Mouse (Mus musculus): Measurements from ENCODE around the gene Celf1. TPM values are rescaled to one million over a fixed set of nuclear protein-coding genes. Genes with fewer than 3 reads are reported as not detected.
A peak's percentile ranks its signal among the peaks of the same experiment; 100 is the strongest.
"Not testable (repeated sequence)": the region's sequence is repeated elsewhere in the genome, so short reads cannot be mapped to it uniquely, and the experiment has no call there.

Gene Celf1
- total RNA-seq, 2 experiments from 2014 or later: 23.7 to 42.8 TPM

DNA sequence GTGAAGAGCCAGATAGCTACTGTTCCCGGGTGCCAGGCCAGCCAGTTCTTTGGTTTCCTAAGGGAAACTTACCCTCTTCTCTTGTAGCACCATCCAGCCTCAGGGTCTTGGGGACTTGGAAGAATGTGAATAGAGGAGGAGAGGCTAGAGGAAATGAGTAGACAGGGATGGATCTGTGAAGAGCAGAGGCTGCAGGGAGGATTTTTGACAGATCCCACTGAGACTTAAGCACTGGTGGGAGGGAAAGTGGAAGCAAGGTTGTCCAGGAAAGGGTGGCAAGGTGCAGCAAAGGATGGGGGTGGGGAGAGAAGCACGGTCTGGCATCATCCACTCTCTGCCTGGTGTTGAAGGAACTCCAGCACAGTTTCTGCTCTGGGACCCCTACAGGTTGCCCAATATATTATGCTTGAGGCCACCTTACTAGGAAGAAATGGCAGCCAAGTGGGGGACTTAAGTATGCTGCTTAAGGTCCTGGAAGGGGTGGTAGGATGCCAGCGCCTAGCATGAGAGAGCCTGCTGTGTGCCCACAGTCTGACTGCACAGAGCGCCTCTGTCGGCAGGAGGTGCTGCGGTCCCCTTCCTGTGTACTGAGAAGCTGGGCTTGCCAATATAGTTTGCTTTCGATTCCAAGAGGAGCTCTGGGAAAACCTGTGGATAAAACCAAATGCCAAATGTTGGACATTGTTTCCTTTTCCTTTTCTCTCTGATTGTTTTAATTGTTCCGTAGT is 78.0 kb downstream of the Celf1 start:
- ATAC-seq (replicated peaks; ENCODE audit: poor library complexity): no peak

- ATAC-seq (replicated peaks; ENCODE audit: poor library complexity): no peak
Observed at GRCm38 (mm10) chr2:91019911-91020310, 79.7 kb downstream of the Celf1 start.

DNA sequence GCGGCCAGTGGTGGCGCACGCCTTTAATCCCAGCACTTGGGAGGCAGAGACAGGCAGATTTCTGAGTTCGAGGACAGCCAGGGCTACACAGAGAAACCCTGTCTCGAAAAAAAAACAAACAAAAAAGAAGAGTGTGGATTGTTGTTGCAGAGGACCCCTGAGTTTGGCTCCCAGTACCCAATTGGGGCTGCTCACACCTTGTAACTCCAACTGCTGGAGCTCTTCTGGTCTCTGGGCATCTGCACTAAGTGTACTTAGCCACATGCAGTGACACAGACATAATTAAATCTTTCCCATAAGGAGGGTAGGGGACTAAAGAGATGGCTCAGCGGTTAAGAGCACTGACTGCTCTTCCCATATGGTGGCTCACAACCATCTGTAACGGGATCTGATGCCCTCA is 82.1 kb downstream of the Celf1 start:
- not testable (repeated sequence) for ATAC-seq (replicated peaks; ENCODE audit: poor library complexity)

DNA sequence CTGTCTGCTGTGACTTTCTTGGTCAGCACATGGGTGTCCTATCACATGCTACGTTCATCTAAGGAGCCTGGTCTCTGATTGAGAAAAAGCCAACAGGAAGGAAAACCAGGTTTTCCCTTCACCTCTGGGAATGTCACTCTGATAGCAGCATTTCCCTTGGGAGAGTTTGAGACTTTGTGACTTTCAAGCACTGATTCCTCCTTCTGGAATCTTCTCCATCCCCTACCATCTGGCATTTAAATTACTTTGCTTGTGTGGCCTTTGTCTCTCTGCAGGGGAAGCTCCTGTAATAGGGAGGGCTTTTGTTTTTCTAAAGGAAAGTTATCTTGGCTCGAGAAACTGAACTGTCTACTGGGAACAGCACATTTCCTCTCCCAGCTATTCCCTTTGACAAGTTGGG is 82.9 kb downstream of the Celf1 start:
- ATAC-seq (replicated peaks; ENCODE audit: poor library complexity): no peak

DNA sequence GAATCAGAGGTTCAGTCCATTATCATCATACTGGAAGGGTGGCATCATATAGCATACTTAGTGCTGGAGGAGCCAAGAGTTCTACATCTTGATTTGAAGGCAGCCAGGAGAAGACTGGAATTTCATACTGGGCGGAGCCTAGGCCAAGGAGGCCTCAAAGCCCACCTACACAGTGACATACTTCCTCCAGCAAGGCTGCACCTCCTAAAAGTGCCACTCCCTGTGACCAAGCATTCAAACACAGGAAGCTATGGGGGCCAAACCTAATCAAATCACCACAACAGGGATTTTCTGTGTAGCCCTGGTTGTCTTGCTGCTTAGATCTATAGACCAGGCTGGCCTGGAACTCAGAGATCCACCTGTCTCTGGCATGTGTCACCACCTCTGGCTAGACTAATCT is 83.8 kb downstream of the Celf1 start:
- ATAC-seq (replicated peaks; ENCODE audit: poor library complexity): no peak

GRCm38 (mm10) chr2:91025081-91025516 is 84.9 kb downstream of the Celf1 start:
- no peak for ATAC-seq (replicated peaks; ENCODE audit: poor library complexity)

DNA sequence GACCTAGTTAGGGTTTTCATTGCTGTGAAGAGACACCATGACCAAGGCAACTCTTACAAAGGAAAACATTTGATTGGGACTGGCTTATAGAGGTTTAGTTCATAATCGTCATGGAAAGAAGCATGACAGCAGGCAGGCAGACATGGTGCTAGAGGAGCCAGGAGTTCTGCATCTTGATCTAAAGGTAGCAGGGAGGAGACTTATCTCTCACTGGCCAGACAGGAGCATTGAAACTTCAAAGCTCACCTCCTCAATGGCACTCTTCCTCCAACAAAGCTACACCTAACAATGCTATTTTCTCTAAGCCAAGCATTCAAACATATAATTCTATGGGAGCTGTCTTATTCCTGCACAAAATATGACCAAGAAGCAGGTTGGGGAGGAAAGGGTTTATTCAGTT is 86.3 kb downstream of the Celf1 start:
- peak; percentile 35; the same call in 1 of the 2 replicates for ATAC-seq (replicated peaks; ENCODE audit: poor library complexity)

DNA sequence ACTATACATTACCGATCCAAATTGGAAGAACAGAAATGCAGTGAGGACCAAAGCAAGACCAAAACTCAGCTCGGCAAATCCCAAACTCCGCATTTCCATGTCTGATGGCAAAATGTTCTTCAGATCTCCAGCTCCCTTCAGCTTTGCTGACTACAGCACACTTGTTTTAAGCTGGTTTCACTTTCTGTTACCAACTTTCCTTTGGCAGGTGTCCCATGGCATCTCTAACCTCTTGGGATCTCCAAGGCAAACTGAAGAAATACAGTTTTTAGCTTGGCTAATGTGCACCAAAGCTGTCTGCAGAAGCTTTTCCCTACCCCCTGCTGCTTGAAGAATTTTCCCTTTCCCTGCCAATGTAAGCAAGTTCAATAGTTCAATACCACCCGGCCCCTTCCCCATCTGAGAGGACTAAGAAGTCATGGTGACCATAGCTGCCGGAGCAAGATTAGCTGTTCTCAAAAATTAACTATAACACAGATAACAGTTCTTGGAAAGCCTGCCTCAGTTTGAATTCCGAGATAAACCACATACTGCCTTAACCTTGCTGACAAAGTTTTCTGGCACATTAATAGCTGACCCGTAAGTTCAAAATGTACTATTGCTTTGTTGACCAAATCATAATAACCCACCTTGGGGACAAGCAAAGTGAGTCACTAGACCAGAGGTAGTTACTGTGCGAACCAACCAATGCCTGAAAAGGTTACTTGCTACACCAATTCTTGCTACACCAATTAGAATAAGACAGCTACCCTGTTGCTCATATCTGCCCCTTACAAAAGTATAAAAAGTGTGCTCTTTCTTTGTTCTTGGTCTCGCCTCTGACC is 87.4 kb downstream of the Celf1 start:
- ATAC-seq (replicated peaks; ENCODE audit: poor library complexity): peak; percentile 70

DNA sequence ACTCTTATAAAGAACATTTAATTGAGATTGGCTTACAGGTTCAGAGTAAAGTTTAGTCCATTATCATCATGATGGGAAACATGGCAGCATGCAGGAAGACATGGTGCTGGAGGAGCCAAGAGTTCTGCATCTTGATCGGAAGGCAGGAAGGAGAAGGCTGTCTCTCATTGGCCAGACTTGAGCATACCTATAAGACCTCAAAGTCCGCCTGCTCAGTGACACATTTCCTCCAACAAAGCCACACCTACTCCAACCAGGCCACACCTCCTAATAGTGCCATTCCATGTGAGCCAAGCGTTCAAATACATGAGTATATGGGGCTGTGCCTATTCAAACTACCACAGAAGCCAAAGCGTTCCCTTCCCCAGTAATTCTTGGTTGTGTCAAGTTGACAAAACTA is 91.0 kb downstream of the Celf1 start:
- ATAC-seq (replicated peaks; ENCODE audit: poor library complexity): no peak

DNA sequence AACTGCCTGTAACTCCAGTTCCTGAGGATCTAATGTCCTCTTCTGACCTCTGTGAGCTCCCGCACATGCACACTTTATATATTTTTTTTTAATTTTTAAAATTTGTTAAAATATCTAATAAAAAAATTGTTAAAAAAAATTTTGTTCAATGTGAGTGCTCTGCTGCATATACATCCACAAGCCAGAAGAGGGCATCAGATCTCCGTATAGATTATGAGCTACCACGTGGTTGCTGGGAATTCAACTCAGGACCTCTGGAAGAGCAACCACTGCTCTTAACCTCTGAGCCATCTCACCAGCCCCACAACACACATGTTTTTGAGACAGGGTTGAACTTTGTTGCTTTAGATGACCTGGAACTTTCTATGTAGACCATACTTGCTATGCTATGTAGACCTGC is 92.8 kb downstream of the Celf1 start:
- peak; percentile 84 for ATAC-seq (replicated peaks; ENCODE audit: poor library complexity)

GRCm38 (mm10) chr2:91035385-91035784 is 95.2 kb downstream of the Celf1 start, which contains the start of gene Rapsn:
Rapsn (plus strand) TSS chr2:91035620.
- no peak for ATAC-seq (replicated peaks; ENCODE audit: poor library complexity)

GRCm38 (mm10) chr2:91041786-91042185 is 101.6 kb downstream of the Celf1 start:
- ATAC-seq (replicated peaks; ENCODE audit: poor library complexity): no peak

- ATAC-seq (replicated peaks; ENCODE audit: poor library complexity): peak; percentile 96
Observed at GRCm38 (mm10) chr2:91042651-91043398, 102.6 kb downstream of the Celf1 start.

DNA sequence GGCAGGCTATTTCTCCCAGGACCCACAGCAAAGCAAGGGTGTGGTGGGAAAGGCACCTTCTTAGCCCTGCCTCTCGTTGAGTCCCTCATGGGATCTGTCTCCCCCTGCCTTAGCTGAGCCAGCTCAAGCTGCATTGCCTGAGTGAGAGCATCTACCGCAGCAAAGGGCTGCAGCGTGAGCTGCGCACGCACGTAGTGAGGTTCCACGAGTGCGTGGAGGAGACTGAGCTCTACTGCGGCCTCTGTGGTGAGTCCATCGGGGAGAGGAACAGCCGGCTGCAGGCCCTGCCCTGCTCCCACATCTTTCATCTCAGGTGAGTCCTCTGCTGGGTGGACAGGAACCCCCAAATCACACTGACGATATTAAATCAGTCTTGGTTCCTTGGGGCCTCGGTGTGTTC is 104.5 kb downstream of the Celf1 start:
- ATAC-seq (replicated peaks; ENCODE audit: poor library complexity): no peak

GRCm38 (mm10) chr2:91045805-91046204 is 105.6 kb downstream of the Celf1 start:
- ATAC-seq (replicated peaks; ENCODE audit: poor library complexity): peak; percentile 18; the same call in 1 of the 2 replicates

- ATAC-seq (replicated peaks; ENCODE audit: poor library complexity): no peak
Observed at GRCm38 (mm10) chr2:91047359-91047758, 107.2 kb downstream of the Celf1 start.

- ATAC-seq (replicated peaks; ENCODE audit: poor library complexity): no peak
Observed at GRCm38 (mm10) chr2:91051917-91052316, 111.7 kb downstream of the Celf1 start.

DNA sequence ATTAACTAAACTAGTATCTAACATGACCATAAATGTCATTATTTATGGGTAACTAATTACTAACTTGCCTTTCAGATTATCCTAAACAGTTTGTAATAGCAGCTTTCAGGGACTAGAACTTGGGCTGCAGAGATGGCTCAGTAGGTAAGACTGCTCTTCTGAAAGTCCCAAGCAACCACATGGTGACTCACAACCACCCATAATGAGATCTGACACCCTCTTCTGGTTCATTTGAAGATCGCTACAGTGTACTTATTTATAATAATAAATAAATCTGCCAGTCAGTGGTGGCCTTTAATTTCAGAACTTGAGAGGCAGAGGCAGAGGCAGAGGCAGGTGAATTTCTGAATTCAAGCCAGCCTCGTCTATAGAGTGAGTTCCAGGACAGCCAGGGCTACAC is 112.6 kb downstream of the Celf1 start:
- ATAC-seq (replicated peaks; ENCODE audit: poor library complexity): peak; percentile 24; the same call in 1 of the 2 replicates

GRCm38 (mm10) chr2:91053181-91053933 is 113.2 kb downstream of the Celf1 start:
- ATAC-seq (replicated peaks; ENCODE audit: poor library complexity): no peak

DNA sequence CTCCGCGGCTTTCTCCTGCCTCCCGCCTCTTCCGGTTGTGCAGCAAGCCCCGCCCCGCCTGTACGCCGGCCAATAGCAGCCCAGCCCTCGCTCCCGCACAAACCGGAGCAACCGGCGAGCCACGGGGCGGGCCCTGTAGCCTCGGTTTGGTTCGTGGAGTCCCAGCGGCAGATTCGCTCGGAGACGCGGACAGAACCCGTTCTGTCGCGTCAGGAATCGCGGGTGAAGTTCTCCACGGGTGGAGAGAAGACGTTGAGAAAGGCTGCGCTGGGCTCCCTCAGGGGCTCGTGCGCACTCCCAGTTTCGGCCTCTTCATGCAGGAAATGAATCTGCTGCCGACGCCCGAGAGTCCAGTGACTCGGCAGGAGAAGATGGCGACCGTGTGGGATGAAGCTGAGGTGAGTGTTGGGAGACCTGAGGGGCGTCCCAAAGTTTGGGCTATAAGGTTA is 113.8 kb downstream of the Celf1 start, which contains the start of gene Psmc3:
Gene Psmc3, plus strand, starts transcription at position 76 of the 449 bp plus-strand sequence.
- ATAC-seq (replicated peaks; ENCODE audit: poor library complexity): peak; percentile 96
